Mouse (Mus musculus): Measurements from ENCODE around the gene Cyp2b19.
"Not testable (repeated sequence)": the region's sequence is repeated elsewhere in the genome, so short reads cannot be mapped to it uniquely, and the experiment has no call there.

Cyp2b19 gene

GRCm38 (mm10) chr7:26756842-26757241 lies at the start of gene Cyp2b19:
Cyp2b19 (plus strand) TSS chr7:26757142.
- no peak for DNase-seq (ENCODE audit: low spot score in 2 of 2)

- DNase-seq (ENCODE audit: low spot score in 2 of 2) = no peak
Measured at GRCm38 (mm10) chr7:26711061-26711460, 45.9 kb upstream of the Cyp2b19 start.

GRCm38 (mm10) chr7:26738940-26739339 lies 18.0 kb upstream of the Cyp2b19 start:
- no peak for DNase-seq (ENCODE audit: low spot score in 2 of 2)

GRCm38 (mm10) chr7:26743948-26744347 lies 13.0 kb upstream of the Cyp2b19 start:
- no peak for DNase-seq (ENCODE audit: low spot score in 2 of 2)

- no peak for DNase-seq (ENCODE audit: low spot score in 2 of 2)
Measured at GRCm38 (mm10) chr7:26745486-26745885, 11.5 kb upstream of the Cyp2b19 start.

- no peak for DNase-seq (ENCODE audit: low spot score in 2 of 2)
Measured at GRCm38 (mm10) chr7:26767084-26767483, 10.1 kb downstream of the Cyp2b19 start.

GRCm38 (mm10) chr7:26769881-26770470 lies 13.0 kb downstream of the Cyp2b19 start:
- no peak for DNase-seq (ENCODE audit: low spot score in 2 of 2)

- no peak for DNase-seq (ENCODE audit: low spot score in 2 of 2)
Measured at GRCm38 (mm10) chr7:26772866-26773586, 16.1 kb downstream of the Cyp2b19 start.

- DNase-seq (ENCODE audit: low spot score in 2 of 2) = no peak
Measured at GRCm38 (mm10) chr7:26775866-26776265, 18.9 kb downstream of the Cyp2b19 start.

GRCm38 (mm10) chr7:26777806-26778205 lies 20.9 kb downstream of the Cyp2b19 start:
- DNase-seq (ENCODE audit: low spot score in 2 of 2) = no peak

- DNase-seq (ENCODE audit: low spot score in 2 of 2) = no peak
Measured at GRCm38 (mm10) chr7:26778474-26778873, 21.5 kb downstream of the Cyp2b19 start.

- DNase-seq (ENCODE audit: low spot score in 2 of 2) = no peak
Measured at GRCm38 (mm10) chr7:26779799-26780416, 23.0 kb downstream of the Cyp2b19 start.

GRCm38 (mm10) chr7:26780510-26780909 lies 23.6 kb downstream of the Cyp2b19 start:
- DNase-seq (ENCODE audit: low spot score in 2 of 2) = peak; percentile 12 to 22

- DNase-seq (ENCODE audit: low spot score in 2 of 2) = no peak
Measured at GRCm38 (mm10) chr7:26780998-26781766, 24.2 kb downstream of the Cyp2b19 start.

GRCm38 (mm10) chr7:26781767-26782131 lies 24.8 kb downstream of the Cyp2b19 start:
- DNase-seq (ENCODE audit: low spot score in 2 of 2) = no peak

GRCm38 (mm10) chr7:26783163-26783562 lies 26.2 kb downstream of the Cyp2b19 start:
- DNase-seq (ENCODE audit: low spot score in 2 of 2) = no peak

- DNase-seq (ENCODE audit: low spot score in 2 of 2) = not testable (repeated sequence)
Measured at GRCm38 (mm10) chr7:26786013-26786412, 29.1 kb downstream of the Cyp2b19 start.

GRCm38 (mm10) chr7:26789984-26790383 lies 33.0 kb downstream of the Cyp2b19 start:
- no peak for DNase-seq (ENCODE audit: low spot score in 2 of 2)

GRCm38 (mm10) chr7:26800104-26800503 lies 43.2 kb downstream of the Cyp2b19 start:
- DNase-seq (ENCODE audit: low spot score in 2 of 2) = no peak

GRCm38 (mm10) chr7:26800996-26801395 lies 44.1 kb downstream of the Cyp2b19 start:
- no peak for DNase-seq (ENCODE audit: low spot score in 2 of 2)

GRCm38 (mm10) chr7:26808592-26808991 lies 51.6 kb downstream of the Cyp2b19 start, which contains the start of gene Cyp2g1:
Cyp2g1 (plus strand) TSS chr7:26808892.
- DNase-seq (ENCODE audit: low spot score in 2 of 2) = no peak
